Mouse (Mus musculus) mesoderm, embryonic 11.5 days (tissue): ENCODE data around the gene Sorbs1.
A peak's percentile ranks its signal among the peaks of the same experiment; 100 is the strongest.

Source experiments
- DNase-seq: peaks from one replicate; pipeline ENCODE4 v3.0.0-alpha.2; 2012; ENCODE audit warnings: low read depth, low spot score

Gene Sorbs1

GRCm38 (mm10) chr19:40302916-40303315, 210.7 kb downstream of the Sorbs1 start:
- peak; percentile 12 for DNase-seq

- DNase-seq, result no peak
Measured at GRCm38 (mm10) chr19:40302477-40302876, 211.1 kb downstream of the Sorbs1 start.

- no peak for DNase-seq
Measured at GRCm38 (mm10) chr19:40299983-40300759, 213.4 kb downstream of the Sorbs1 start.

GRCm38 (mm10) chr19:40299182-40299581, 214.4 kb downstream of the Sorbs1 start:
- peak; percentile 17 for DNase-seq

GRCm38 (mm10) chr19:40298574-40298973, 215.0 kb downstream of the Sorbs1 start:
- no peak for DNase-seq

- no peak for DNase-seq
Measured at GRCm38 (mm10) chr19:40297798-40298144, 215.8 kb downstream of the Sorbs1 start.

GRCm38 (mm10) chr19:40297078-40297797, 216.3 kb downstream of the Sorbs1 start:
- DNase-seq, result no peak

- no peak for DNase-seq
Measured at GRCm38 (mm10) chr19:40294231-40294630, 219.3 kb downstream of the Sorbs1 start.

- DNase-seq, result no peak
Measured at GRCm38 (mm10) chr19:40293791-40294190, 219.8 kb downstream of the Sorbs1 start.

GRCm38 (mm10) chr19:40290099-40290724, 223.4 kb downstream of the Sorbs1 start:
- no peak for DNase-seq

GRCm38 (mm10) chr19:40288415-40288814, 225.2 kb downstream of the Sorbs1 start:
- DNase-seq, result no peak

GRCm38 (mm10) chr19:40284704-40285103, 228.9 kb downstream of the Sorbs1 start:
- no peak for DNase-seq

- no peak for DNase-seq
Measured at GRCm38 (mm10) chr19:40283415-40283814, 230.2 kb downstream of the Sorbs1 start.

- no peak for DNase-seq
Measured at GRCm38 (mm10) chr19:40278372-40279023, 235.1 kb downstream of the Sorbs1 start.

- DNase-seq, result no peak
Measured at GRCm38 (mm10) chr19:40277494-40277893, 236.1 kb downstream of the Sorbs1 start.

- DNase-seq, result no peak
Measured at GRCm38 (mm10) chr19:40275401-40276188, 238.0 kb downstream of the Sorbs1 start.

GRCm38 (mm10) chr19:40272674-40273073, 240.9 kb downstream of the Sorbs1 start:
- peak; percentile 23 for DNase-seq

GRCm38 (mm10) chr19:40271308-40271892, 242.2 kb downstream of the Sorbs1 start, which contains the start of gene Pdlim1:
Gene Pdlim1 (minus strand): TSS chr19:40271842.
- peak; percentile 66 for DNase-seq

- DNase-seq, result peak; percentile 23
Measured at GRCm38 (mm10) chr19:40270351-40271307, 242.9 kb downstream of the Sorbs1 start.

GRCm38 (mm10) chr19:40269526-40269925, 244.1 kb downstream of the Sorbs1 start:
- no peak for DNase-seq
